Mouse (Mus musculus) heart, adult 9 months (tissue): Measurements from ENCODE around the gene Smarca4.
"Not testable (repeated sequence)": the region's sequence is repeated elsewhere in the genome, so short reads cannot be mapped to it uniquely, and the experiment has no call there.

Experiments
- DNase-seq, 2 experiments: peaks; one replicate each; pipeline ENCODE4 v3.0.0; 2022; ENCODE audit warnings: low spot score in 2 of 2

The Smarca4 gene

GRCm38 (mm10) chr9:21662034-21662433 is 46.1 kb downstream of the Smarca4 start:
- DNase-seq = no peak

- DNase-seq = peak in 1 of 2 experiments; percentile 14
Observed at GRCm38 (mm10) chr9:21668946-21669345, 53.0 kb downstream of the Smarca4 start.

- no peak for DNase-seq
Observed at GRCm38 (mm10) chr9:21670354-21670753, 54.4 kb downstream of the Smarca4 start.

GRCm38 (mm10) chr9:21671753-21672152 is 55.8 kb downstream of the Smarca4 start:
- no peak for DNase-seq

- DNase-seq = no peak
Observed at GRCm38 (mm10) chr9:21677706-21678105, 61.7 kb downstream of the Smarca4 start.

GRCm38 (mm10) chr9:21680448-21680847 is 64.5 kb downstream of the Smarca4 start:
- no peak for DNase-seq

- no peak for DNase-seq
Observed at GRCm38 (mm10) chr9:21682827-21683226, 66.9 kb downstream of the Smarca4 start.

- DNase-seq = no peak
Observed at GRCm38 (mm10) chr9:21683897-21684296, 67.9 kb downstream of the Smarca4 start.

GRCm38 (mm10) chr9:21688554-21688953 is 72.6 kb downstream of the Smarca4 start:
- DNase-seq = no peak

GRCm38 (mm10) chr9:21690031-21690430 is 74.1 kb downstream of the Smarca4 start:
- DNase-seq = no peak

- no peak for DNase-seq
Observed at GRCm38 (mm10) chr9:21691862-21692261, 75.9 kb downstream of the Smarca4 start.

GRCm38 (mm10) chr9:21692491-21692890 is 76.5 kb downstream of the Smarca4 start:
- DNase-seq = no peak

GRCm38 (mm10) chr9:21694071-21694470 is 78.1 kb downstream of the Smarca4 start:
- DNase-seq = no peak

- no peak for DNase-seq
Observed at GRCm38 (mm10) chr9:21695229-21695792, 79.3 kb downstream of the Smarca4 start.

GRCm38 (mm10) chr9:21697121-21697520 is 81.2 kb downstream of the Smarca4 start:
- no peak for DNase-seq

- DNase-seq = not testable (repeated sequence)
Observed at GRCm38 (mm10) chr9:21699280-21699679, 83.3 kb downstream of the Smarca4 start.

GRCm38 (mm10) chr9:21701091-21701490 is 85.1 kb downstream of the Smarca4 start:
- no peak for DNase-seq

GRCm38 (mm10) chr9:21703494-21703893 is 87.5 kb downstream of the Smarca4 start:
- no peak for DNase-seq

GRCm38 (mm10) chr9:21706085-21706484 is 90.1 kb downstream of the Smarca4 start:
- DNase-seq = no peak

- no peak for DNase-seq
Observed at GRCm38 (mm10) chr9:21706586-21707265, 90.8 kb downstream of the Smarca4 start.

GRCm38 (mm10) chr9:21709340-21709739 is 93.4 kb downstream of the Smarca4 start:
- no peak for DNase-seq

- DNase-seq = peak; percentile 45 to 49
Observed at GRCm38 (mm10) chr9:21715298-21715697, 99.3 kb downstream of the Smarca4 start.

GRCm38 (mm10) chr9:21717015-21717414 is 101.0 kb downstream of the Smarca4 start:
- DNase-seq = no peak

- peak; percentile 28 to 29 for DNase-seq
Observed at GRCm38 (mm10) chr9:21721036-21721435, 105.1 kb downstream of the Smarca4 start.
